Mouse (Mus musculus): ENCODE measurements around the gene Afmid. TPM values are rescaled to one million over a fixed set of nuclear protein-coding genes. Genes with fewer than 3 reads are reported as not detected.

The Afmid gene
- polyA plus RNA-seq, 1 experiment, result 17.7 TPM

DNA sequence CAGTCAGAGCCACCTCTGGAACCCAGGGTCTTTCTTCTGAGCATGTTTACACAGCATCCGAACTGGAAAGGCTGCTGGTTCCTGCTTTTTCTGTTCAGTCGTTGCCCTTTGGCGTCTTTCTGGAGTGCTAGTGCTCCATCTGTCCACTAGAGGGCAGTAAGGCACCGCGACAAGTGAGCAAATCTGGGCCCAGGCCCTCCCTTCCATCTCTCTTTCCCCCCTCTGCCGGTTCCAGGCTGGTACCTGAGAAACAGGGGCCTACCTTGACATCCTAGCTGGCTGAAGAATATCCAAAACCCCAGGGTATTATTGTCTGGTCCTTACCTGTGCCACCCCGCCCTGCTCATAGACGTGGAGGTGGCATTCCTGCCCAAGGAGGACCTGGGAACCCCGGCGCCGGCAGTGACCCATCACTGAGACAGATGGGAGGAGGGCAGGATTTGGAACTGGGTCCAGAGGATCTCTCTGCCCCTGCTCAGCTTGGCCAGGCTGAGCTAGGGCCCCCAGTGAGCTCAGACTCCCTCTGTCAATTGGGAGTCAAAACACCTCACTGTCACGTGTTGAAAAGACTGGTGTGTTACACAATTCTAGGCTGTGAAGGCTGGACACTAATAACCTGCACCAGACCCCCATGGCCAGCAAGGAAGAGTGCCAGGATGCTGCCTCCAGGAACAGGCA is 45.1 kb downstream of the Afmid start:
- H3K4me3 ChIP-seq (ENCODE audit: control insufficient read depth, insufficient read depth, low read length), result peak overlapping the region; percentile 84
- H3K36me3 ChIP-seq (ENCODE audit: control insufficient read depth, insufficient read depth, low read length), result no peaks in the 10 kb centered on the region
- H3K27ac ChIP-seq (ENCODE audit: control insufficient read depth, insufficient read depth, low read length), result peak overlapping the region; percentile 96
- no peaks in the 10 kb centered on the region for H3K27me3 ChIP-seq (ENCODE audit: control insufficient read depth, insufficient read depth, low read length)
- TF ChIP-seq CTCF (IDR thresholded peaks at IDR 0.05; ENCODE audit: borderline replicate concordance, control insufficient read depth, extremely low read depth, insufficient read depth, low read length, poor library complexity) (peak; percentile 92), POLR2A (IDR thresholded peaks at IDR 0.05; ENCODE audit: control insufficient read depth, extremely low read depth, insufficient read depth, low read length, poor library complexity) (no peak)
- H3K4me1 ChIP-seq (replicated peaks; ENCODE audit: control insufficient read depth, insufficient read depth, low read length), result peaks cover 40% of the 10 kb centered on the region
- peak; percentile 78 for DNase-seq
- 40% methylated on average over 12 of the region's 12 CpGs for WGBS

DNA sequence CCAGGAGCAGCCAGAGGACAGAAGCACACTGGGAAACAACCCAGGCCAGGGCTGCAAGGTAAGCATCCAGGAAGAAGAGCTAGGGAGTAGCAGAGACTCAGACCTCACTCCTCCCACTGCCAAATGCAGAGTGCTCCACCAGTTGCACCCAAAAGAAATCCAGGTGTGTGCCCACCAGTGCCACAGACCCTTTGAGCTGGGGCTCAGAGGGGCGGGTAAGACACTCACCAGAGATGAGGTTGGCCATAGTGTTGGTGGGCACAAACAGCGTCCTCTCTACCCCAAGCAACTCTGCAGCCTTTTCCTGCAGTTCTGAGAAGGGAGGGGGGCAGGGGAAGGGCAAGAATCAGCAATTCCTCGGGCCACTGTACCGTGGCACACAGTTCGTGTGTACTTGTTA is 45.7 kb downstream of the Afmid start:
- Histone ChIP-seq H3K4me1 (replicated peaks; ENCODE audit: control insufficient read depth, insufficient read depth, low read length) (peaks cover 44% of the 10 kb centered on the region), H3K4me3 (ENCODE audit: control insufficient read depth, insufficient read depth, low read length) (peak overlapping the region; percentile 84), H3K27ac (ENCODE audit: control insufficient read depth, insufficient read depth, low read length) (peak overlapping the region; percentile 96), H3K27me3 (ENCODE audit: control insufficient read depth, insufficient read depth, low read length) (no peaks in the 10 kb centered on the region), H3K36me3 (ENCODE audit: control insufficient read depth, insufficient read depth, low read length) (no peaks in the 10 kb centered on the region)
- 6% methylated on average over 5 of the region's 5 CpGs for WGBS
- DNase-seq, result peak; percentile 50
- TF ChIP-seq CTCF (IDR thresholded peaks at IDR 0.05; ENCODE audit: borderline replicate concordance, control insufficient read depth, extremely low read depth, insufficient read depth, low read length, poor library complexity), result no peak
- peak; percentile 49; the same call in 1 of the 2 replicates for TF ChIP-seq POLR2A (IDR thresholded peaks at IDR 0.05; ENCODE audit: control insufficient read depth, extremely low read depth, insufficient read depth, low read length, poor library complexity)

DNA sequence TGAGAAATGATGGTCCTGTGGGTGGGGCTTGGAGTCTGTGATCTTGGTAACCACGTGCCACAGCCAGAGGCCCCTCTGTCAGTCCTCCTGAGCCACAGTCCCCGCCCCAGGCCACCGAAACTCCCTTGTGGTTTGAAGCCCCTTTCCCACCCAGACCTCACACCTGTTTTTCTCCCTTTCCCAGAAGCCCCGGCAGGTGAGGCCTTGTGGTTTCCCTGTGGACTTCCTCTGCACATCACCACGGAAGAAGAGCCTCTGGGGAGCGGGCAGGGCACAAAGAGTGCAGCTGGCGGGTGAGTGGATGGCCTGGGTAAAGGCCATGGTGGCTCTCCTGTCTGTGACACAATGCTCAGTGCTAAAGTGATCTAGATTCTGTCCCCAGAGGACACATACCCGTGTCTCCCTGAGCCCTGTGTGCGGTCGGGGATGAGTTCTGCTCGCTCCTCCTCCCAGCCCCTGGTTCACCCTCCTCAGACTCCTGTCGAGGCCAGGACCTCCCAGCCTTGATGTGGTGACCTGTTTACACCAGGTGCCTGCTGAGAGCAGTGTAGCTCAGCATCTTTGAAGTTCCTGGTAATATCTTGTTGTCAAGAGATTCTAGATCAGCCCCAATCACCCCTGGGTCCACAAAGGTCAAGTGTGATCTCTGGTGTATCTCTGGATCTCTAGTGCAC is 46.3 kb downstream of the Afmid start:
- Histone ChIP-seq H3K27me3 (ENCODE audit: control insufficient read depth, insufficient read depth, low read length) (no peaks in the 10 kb centered on the region), H3K4me3 (ENCODE audit: control insufficient read depth, insufficient read depth, low read length) (peak overlapping the region; percentile 84), H3K27ac (ENCODE audit: control insufficient read depth, insufficient read depth, low read length) (peak overlapping the region; percentile 96), H3K36me3 (ENCODE audit: control insufficient read depth, insufficient read depth, low read length) (no peaks in the 10 kb centered on the region), H3K4me1 (replicated peaks; ENCODE audit: control insufficient read depth, insufficient read depth, low read length) (peaks cover 50% of the 10 kb centered on the region)
- peak; percentile 92 for DNase-seq
- TF ChIP-seq CTCF (IDR thresholded peaks at IDR 0.05; ENCODE audit: borderline replicate concordance, control insufficient read depth, extremely low read depth, insufficient read depth, low read length, poor library complexity) (0 out of 2 replicates have a peak, but pooled peaks have one; percentile 35), POLR2A (IDR thresholded peaks at IDR 0.05; ENCODE audit: control insufficient read depth, extremely low read depth, insufficient read depth, low read length, poor library complexity) (peak; percentile 37; the same call in 1 of the 2 replicates)
- WGBS, result 7% methylated on average over 12 of the region's 12 CpGs

- Histone ChIP-seq H3K27ac (ENCODE audit: control insufficient read depth, insufficient read depth, low read length) (peak within 1 kb of the TSS; percentile 96), H3K4me1 (replicated peaks; ENCODE audit: control insufficient read depth, insufficient read depth, low read length) (peaks cover 60% of the 10 kb centered on the region), H3K27me3 (ENCODE audit: control insufficient read depth, insufficient read depth, low read length) (no peaks in the 10 kb centered on the region), H3K36me3 (ENCODE audit: control insufficient read depth, insufficient read depth, low read length) (no peaks in the 10 kb centered on the region), H3K4me3 (ENCODE audit: control insufficient read depth, insufficient read depth, low read length) (peak within 1 kb of the TSS; percentile 84)
- peak; percentile 58 for DNase-seq
- 2% methylated on average over 51 of the region's 51 CpGs for WGBS
- TF ChIP-seq CTCF (IDR thresholded peaks at IDR 0.05; ENCODE audit: borderline replicate concordance, control insufficient read depth, extremely low read depth, insufficient read depth, low read length, poor library complexity) (peak; percentile 42; the same call in 1 of the 2 replicates), POLR2A (IDR thresholded peaks at IDR 0.05; ENCODE audit: control insufficient read depth, extremely low read depth, insufficient read depth, low read length, poor library complexity) (0 out of 2 replicates have a peak, but pooled peaks have one; percentile 18)
Measured at GRCm38 (mm10) chr11:117872861-117873608, 47.3 kb downstream of the Afmid start, which contains the start of gene Tha1. TSS of gene Tha1 (minus strand) at chr11:117873481.

- DNase-seq, result peak; percentile 54
- Histone ChIP-seq H3K4me1 (replicated peaks; ENCODE audit: control insufficient read depth, insufficient read depth, low read length) (peaks cover 74% of the 10 kb centered on the region), H3K27me3 (ENCODE audit: control insufficient read depth, insufficient read depth, low read length) (no peaks in the 10 kb centered on the region), H3K4me3 (ENCODE audit: control insufficient read depth, insufficient read depth, low read length) (no peak overlapping the region), H3K36me3 (ENCODE audit: control insufficient read depth, insufficient read depth, low read length) (no peaks in the 10 kb centered on the region), H3K27ac (ENCODE audit: control insufficient read depth, insufficient read depth, low read length) (no peak overlapping the region)
- no peak for TF ChIP-seq POLR2A (IDR thresholded peaks at IDR 0.05; ENCODE audit: control insufficient read depth, extremely low read depth, insufficient read depth, low read length, poor library complexity)
- no peak for TF ChIP-seq CTCF (IDR thresholded peaks at IDR 0.05; ENCODE audit: borderline replicate concordance, control insufficient read depth, extremely low read depth, insufficient read depth, low read length, poor library complexity)
- 63% methylated on average over 4 of the region's 4 CpGs for WGBS
Measured at GRCm38 (mm10) chr11:117874419-117874818, 48.7 kb downstream of the Afmid start.

DNA sequence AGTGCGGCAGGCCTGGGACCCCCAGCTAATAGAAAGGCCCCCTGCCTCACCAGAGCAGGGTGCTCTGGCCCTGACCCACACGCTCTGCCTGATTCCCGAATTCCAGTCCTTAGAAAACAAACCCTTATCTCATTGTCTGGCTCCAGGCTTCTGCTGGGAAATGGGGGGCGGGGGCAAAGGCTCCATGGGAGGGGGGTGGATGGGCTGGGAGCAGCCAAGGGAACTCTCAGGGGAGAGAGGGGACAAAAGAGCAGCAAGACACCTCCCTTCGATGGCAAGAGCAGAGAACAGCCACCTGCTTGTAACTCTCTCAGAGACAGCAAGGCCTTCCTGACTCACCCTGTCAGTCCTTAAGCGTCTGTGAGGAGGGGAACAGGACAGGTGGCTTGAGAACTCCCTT is 50.0 kb downstream of the Afmid start:
- WGBS, result 65% methylated on average over 6 of the region's 6 CpGs
- DNase-seq, result peak; percentile 36
- TF ChIP-seq POLR2A (IDR thresholded peaks at IDR 0.05; ENCODE audit: control insufficient read depth, extremely low read depth, insufficient read depth, low read length, poor library complexity), result no peak
- TF ChIP-seq CTCF (IDR thresholded peaks at IDR 0.05; ENCODE audit: borderline replicate concordance, control insufficient read depth, extremely low read depth, insufficient read depth, low read length, poor library complexity), result no peak
- Histone ChIP-seq H3K4me3 (ENCODE audit: control insufficient read depth, insufficient read depth, low read length) (no peak overlapping the region), H3K27ac (ENCODE audit: control insufficient read depth, insufficient read depth, low read length) (0 out of 2 replicates have a peak overlapping the region, but pooled peaks have one; percentile 13), H3K36me3 (ENCODE audit: control insufficient read depth, insufficient read depth, low read length) (no peaks in the 10 kb centered on the region), H3K4me1 (replicated peaks; ENCODE audit: control insufficient read depth, insufficient read depth, low read length) (peaks cover 83% of the 10 kb centered on the region), H3K27me3 (ENCODE audit: control insufficient read depth, insufficient read depth, low read length) (no peaks in the 10 kb centered on the region)
